Mouse (Mus musculus): ENCODE data around the gene Rtel1. TPM values are rescaled to one million over a fixed set of nuclear protein-coding genes. Genes with fewer than 3 reads are reported as not detected.
"Not testable (repeated sequence)": the region's sequence is repeated elsewhere in the genome, so short reads cannot be mapped to it uniquely, and the experiment has no call there.

Rtel1 gene
- polyA plus RNA-seq, 1 experiment from 2014 or later: 70.3 TPM

- peaks cover 4% of the 10 kb centered on the region; the same call in 1 of the 2 replicates for H3K4me1 ChIP-seq (ENCODE audit: insufficient read depth)
- ATAC-seq (ENCODE audit: insufficient read depth): no peak
- peaks cover 22% of the 10 kb centered on the region for H3K36me3 ChIP-seq (ENCODE audit: insufficient read depth)
- TF ChIP-seq CTCF (IDR thresholded peaks at IDR 0.05; ENCODE audit: low read depth): no peak
- no peaks in the 10 kb centered on the region for H3K27me3 ChIP-seq (ENCODE audit: insufficient read depth, low read length)
- peak overlapping the region; percentile 94 for H3K27ac ChIP-seq (ENCODE audit: low read depth)
- 47% methylated on average over 6 of the region's 6 CpGs for WGBS
- H3K9ac ChIP-seq: peak overlapping the region; percentile 90
- H3K9me3 ChIP-seq (ENCODE audit: low read depth, low read length): no peaks in the 10 kb centered on the region
- H3K4me3 ChIP-seq (ENCODE audit: low read depth, low read length): peak overlapping the region; percentile 70
- H3K4me2 ChIP-seq: peak overlapping the region; percentile 77
- no peak for DNase-seq
Observed at GRCm38 (mm10) chr2:181286629-181287337, 32.8 kb upstream of the Rtel1 start.

- ATAC-seq (ENCODE audit: insufficient read depth) (peak; percentile 87), DNase-seq (peak; percentile 89)
- whole genome bisulfite sequencing: under 1% methylated on average over 40 of the region's 71 CpGs
- H3K36me3 ChIP-seq (ENCODE audit: insufficient read depth): peaks cover 17% of the 10 kb centered on the region
- H3K4me3 ChIP-seq (ENCODE audit: low read depth, low read length): peak overlapping the region; percentile 70
- peak overlapping the region; percentile 90 for H3K9ac ChIP-seq
- H3K4me1 ChIP-seq (ENCODE audit: insufficient read depth): peaks cover 4% of the 10 kb centered on the region; the same call in 1 of the 2 replicates
- H3K27ac ChIP-seq (ENCODE audit: low read depth): peak overlapping the region; percentile 94
- H3K27me3 ChIP-seq (ENCODE audit: insufficient read depth, low read length): no peaks in the 10 kb centered on the region
- no peak for TF ChIP-seq CTCF (IDR thresholded peaks at IDR 0.05; ENCODE audit: low read depth)
- no peaks in the 10 kb centered on the region for H3K9me3 ChIP-seq (ENCODE audit: low read depth, low read length)
- H3K4me2 ChIP-seq: peak overlapping the region; percentile 77
Observed at GRCm38 (mm10) chr2:181287338-181287957, 32.1 kb upstream of the Rtel1 start.

GRCm38 (mm10) chr2:181287958-181288350, 31.6 kb upstream of the Rtel1 start, which contains the start of gene Gmeb2:
Gene Gmeb2 (minus strand): TSS chr2:181288035.
- under 1% methylated on average over 16 of the region's 38 CpGs for WGBS
- DNase-seq (peak; percentile 99), ATAC-seq (ENCODE audit: insufficient read depth) (peak; percentile 98)
- Histone ChIP-seq H3K4me3 (ENCODE audit: low read depth, low read length) (peak within 1 kb of the TSS; percentile 70), H3K9ac (peak within 1 kb of the TSS; percentile 90), H3K4me2 (peak within 1 kb of the TSS; percentile 77), H3K27ac (ENCODE audit: low read depth) (peak within 1 kb of the TSS; percentile 94), H3K36me3 (ENCODE audit: insufficient read depth) (peaks cover 17% of the 10 kb centered on the region)
- not testable (repeated sequence) for H3K27me3 ChIP-seq (ENCODE audit: insufficient read depth, low read length); H3K4me1 ChIP-seq (ENCODE audit: insufficient read depth); H3K9me3 ChIP-seq (ENCODE audit: low read depth, low read length)
- peak; percentile 49 for TF ChIP-seq CTCF (IDR thresholded peaks at IDR 0.05; ENCODE audit: low read depth)

GRCm38 (mm10) chr2:181288691-181289090, 30.8 kb upstream of the Rtel1 start:
- Histone ChIP-seq H3K9me3 (ENCODE audit: low read depth, low read length) (no peaks in the 10 kb centered on the region), H3K27ac (ENCODE audit: low read depth) (0 out of 2 replicates have a peak overlapping the region, but pooled peaks have one; percentile 10), H3K9ac (peak overlapping the region; percentile 90), H3K4me2 (peak overlapping the region; percentile 71), H3K4me1 (ENCODE audit: insufficient read depth) (peaks cover 4% of the 10 kb centered on the region; the same call in 1 of the 2 replicates), H3K27me3 (ENCODE audit: insufficient read depth, low read length) (no peaks in the 10 kb centered on the region), H3K36me3 (ENCODE audit: insufficient read depth) (peaks cover 11% of the 10 kb centered on the region), H3K4me3 (ENCODE audit: low read depth, low read length) (peak overlapping the region; percentile 70)
- DNase-seq: no peak
- TF ChIP-seq CTCF (IDR thresholded peaks at IDR 0.05; ENCODE audit: low read depth): no peak
- ATAC-seq (ENCODE audit: insufficient read depth): no peak
- 70% methylated on average over 3 of the region's 3 CpGs for WGBS

GRCm38 (mm10) chr2:181290937-181291336, 28.6 kb upstream of the Rtel1 start:
- no peak overlapping the region for H3K9ac ChIP-seq
- no peak for TF ChIP-seq CTCF (IDR thresholded peaks at IDR 0.05; ENCODE audit: low read depth)
- WGBS: 67% methylated on average over 1 of the region's 1 CpGs

GRCm38 (mm10) chr2:181302041-181302440, 17.5 kb upstream of the Rtel1 start:
- Histone ChIP-seq H3K9ac (no peak overlapping the region), H3K27me3 (ENCODE audit: insufficient read depth, low read length) (peaks cover 12% of the 10 kb centered on the region), H3K4me3 (ENCODE audit: low read depth, low read length) (no peak overlapping the region), H3K36me3 (ENCODE audit: insufficient read depth) (peaks cover 19% of the 10 kb centered on the region), H3K27ac (ENCODE audit: low read depth) (no peak overlapping the region), H3K9me3 (ENCODE audit: low read depth, low read length) (no peaks in the 10 kb centered on the region), H3K4me2 (no peak overlapping the region), H3K4me1 (ENCODE audit: insufficient read depth) (no peaks in the 10 kb centered on the region)
- DNase-seq (peak; percentile 79), ATAC-seq (ENCODE audit: insufficient read depth) (no peak)
- WGBS: 20% methylated on average over 3 of the region's 3 CpGs
- TF ChIP-seq CTCF (IDR thresholded peaks at IDR 0.05; ENCODE audit: low read depth): no peak

More at GRCm38 (mm10) chr2:181290937-181291336, 28.6 kb upstream of the Rtel1 start:
- H3K27me3 ChIP-seq (ENCODE audit: insufficient read depth, low read length): no peaks in the 10 kb centered on the region
- no peak for ATAC-seq (ENCODE audit: insufficient read depth)
- no peak for DNase-seq
- peaks cover 4% of the 10 kb centered on the region; the same call in 1 of the 2 replicates for H3K4me1 ChIP-seq (ENCODE audit: insufficient read depth)
- no peak overlapping the region for H3K4me3 ChIP-seq (ENCODE audit: low read depth, low read length)
- H3K9me3 ChIP-seq (ENCODE audit: low read depth, low read length): no peaks in the 10 kb centered on the region
- H3K4me2 ChIP-seq: no peak overlapping the region
- peaks cover 2% of the 10 kb centered on the region for H3K36me3 ChIP-seq (ENCODE audit: insufficient read depth)
- H3K27ac ChIP-seq (ENCODE audit: low read depth): no peak overlapping the region

- Histone ChIP-seq H3K4me1 (ENCODE audit: insufficient read depth) (no peaks in the 10 kb centered on the region), H3K27me3 (ENCODE audit: insufficient read depth, low read length) (peaks cover 15% of the 10 kb centered on the region), H3K4me3 (ENCODE audit: low read depth, low read length) (no peak overlapping the region), H3K9ac (no peak overlapping the region), H3K4me2 (no peak overlapping the region), H3K36me3 (ENCODE audit: insufficient read depth) (peaks cover 19% of the 10 kb centered on the region), H3K9me3 (ENCODE audit: low read depth, low read length) (no peaks in the 10 kb centered on the region), H3K27ac (ENCODE audit: low read depth) (no peak overlapping the region)
- DNase-seq (no peak), ATAC-seq (ENCODE audit: insufficient read depth) (no peak)
- WGBS: 81% methylated on average over 1 of the region's 1 CpGs
- no peak for TF ChIP-seq CTCF (IDR thresholded peaks at IDR 0.05; ENCODE audit: low read depth)
Observed at GRCm38 (mm10) chr2:181304944-181305343, 14.6 kb upstream of the Rtel1 start.
